Mouse (Mus musculus) embryonic facial prominence, embryonic 15.5 days (tissue): ENCODE results near the gene Sh3bp5. TPM values are rescaled to one million over a fixed set of nuclear protein-coding genes. Genes with fewer than 3 reads are reported as not detected.

Source experiments
- ATAC-seq: fragments of 200-750 bp; cut with Nextera tagmentation; 2 replicates; pipeline ENCODE4 v1.8.0; 2017; ENCODE audit warnings: low read depth, moderate TSS enrichment; ENCODE audit not compliant: insufficient number of reproducible peaks, low FRiP score, low TSS enrichment
- H3K27ac ChIP-seq: fragments of 300-500 bp; sonication (generic); replicated peaks from 2 replicates; pipeline ENCODE4 v1.5.1; 2015; ENCODE audit warnings: mild to moderate bottlenecking, inconsistent platforms
- H3K27me3 ChIP-seq: fragments of 300-500 bp; sonication (generic); 2 replicates; pipeline ENCODE4 v1.6.1; 2015; ENCODE audit warnings: inconsistent platforms
- H3K36me3 ChIP-seq: fragments of 300-500 bp; sonication (generic); 2 replicates; pipeline ENCODE4 v1.6.1; 2015; ENCODE audit warnings: mild to moderate bottlenecking, inconsistent platforms
- H3K4me1 ChIP-seq: fragments of 300-500 bp; sonication (generic); 2 replicates; pipeline ENCODE4 v1.6.1; 2015; ENCODE audit warnings: inconsistent platforms
- H3K4me2 ChIP-seq: fragments of 300-500 bp; sonication (generic); replicated peaks from 2 replicates; pipeline ENCODE4 v1.6.1; 2015; ENCODE audit warnings: mild to moderate bottlenecking, inconsistent platforms
- H3K4me3 ChIP-seq: fragments of 300-500 bp; sonication (generic); replicated peaks from 2 replicates; pipeline ENCODE4 v1.5.1; 2015; ENCODE audit warnings: mild to moderate bottlenecking, inconsistent platforms
- H3K9ac ChIP-seq: fragments of 300-500 bp; sonication (generic); 2 replicates; pipeline ENCODE4 v1.6.1; 2015; ENCODE audit warnings: inconsistent platforms
- H3K9me3 ChIP-seq: fragments of 300-500 bp; sonication (generic); replicated peaks from 2 replicates; pipeline ENCODE4 v1.6.1; 2016; ENCODE audit warnings: inconsistent platforms
- WGBS: fragments of 180-500 bp; shearing (Covaris S2); methylation state at CpG from one replicate; pipeline ENCODE4 v1.1.7; 2015; 5-methylcytosine and 5-hydroxymethylcytosine counted together
- polyA plus RNA-seq: library from polyadenylated mRNA; unstranded; fragments of >200 nt; fragmentation: Nextera tagmentation; extraction: Ambion mirVana; gene quantifications from 2 replicates; pipeline ENCODE4 v1.2.1, GENCODE M21; 2015

The Sh3bp5 gene
- polyA plus RNA-seq, 1 experiment from 2014 or later = 29.1 TPM

- Histone ChIP-seq H3K4me1 (no peaks in the 10 kb centered on the region), H3K27ac (no peak overlapping the region), H3K36me3 (peaks cover 87% of the 10 kb centered on the region)
These were observed 61.5 kb downstream of the Sh3bp5 start for GRCm38 (mm10) chr14:31374390-31374789.

GRCm38 (mm10) chr14:31369377-31369776 is 66.5 kb downstream of the Sh3bp5 start:
- no peak overlapping the region for H3K9ac ChIP-seq
- peaks cover 73% of the 10 kb centered on the region for H3K36me3 ChIP-seq

More at GRCm38 (mm10) chr14:31374390-31374789, 61.5 kb downstream of the Sh3bp5 start:
- no peak overlapping the region for H3K9ac ChIP-seq
- H3K4me2 ChIP-seq = no peak overlapping the region
- no peaks in the 10 kb centered on the region for H3K9me3 ChIP-seq
- WGBS = 84% methylated on average over 6 of the region's 6 CpGs
- ATAC-seq = no peak
- no peaks in the 10 kb centered on the region for H3K27me3 ChIP-seq
- no peak overlapping the region for H3K4me3 ChIP-seq

GRCm38 (mm10) chr14:31367951-31368350 is 67.9 kb downstream of the Sh3bp5 start:
- no peak overlapping the region for H3K4me3 ChIP-seq
- 87% methylated on average over 7 of the region's 7 CpGs for WGBS
- no peak overlapping the region for H3K4me2 ChIP-seq
- H3K9me3 ChIP-seq = no peaks in the 10 kb centered on the region
- peaks cover 72% of the 10 kb centered on the region for H3K36me3 ChIP-seq
- no peak overlapping the region for H3K9ac ChIP-seq
- ATAC-seq = no peak
- H3K27ac ChIP-seq = no peak overlapping the region
- H3K4me1 ChIP-seq = no peaks in the 10 kb centered on the region
- no peaks in the 10 kb centered on the region for H3K27me3 ChIP-seq

More at GRCm38 (mm10) chr14:31369377-31369776, 66.5 kb downstream of the Sh3bp5 start:
- no peak overlapping the region for H3K4me3 ChIP-seq
- 71% methylated on average over 3 of the region's 3 CpGs for WGBS
- ATAC-seq = no peak
- H3K4me2 ChIP-seq = no peak overlapping the region
- no peak overlapping the region for H3K27ac ChIP-seq
- no peaks in the 10 kb centered on the region for H3K4me1 ChIP-seq
- H3K27me3 ChIP-seq = no peaks in the 10 kb centered on the region
- H3K9me3 ChIP-seq = no peaks in the 10 kb centered on the region

- Histone ChIP-seq H3K36me3 (peaks cover 74% of the 10 kb centered on the region), H3K27me3 (no peaks in the 10 kb centered on the region), H3K27ac (no peak overlapping the region), H3K9me3 (no peaks in the 10 kb centered on the region), H3K9ac (no peak overlapping the region), H3K4me3 (no peak overlapping the region), H3K4me2 (no peak overlapping the region), H3K4me1 (no peaks in the 10 kb centered on the region)
- ATAC-seq = no peak
These were observed 70.5 kb downstream of the Sh3bp5 start for GRCm38 (mm10) chr14:31365350-31365749.

GRCm38 (mm10) chr14:31364589-31364988 is 71.3 kb downstream of the Sh3bp5 start:
- Histone ChIP-seq H3K9me3 (no peaks in the 10 kb centered on the region), H3K27ac (no peak overlapping the region), H3K4me2 (no peak overlapping the region), H3K9ac (no peak overlapping the region), H3K4me3 (no peak overlapping the region), H3K27me3 (no peaks in the 10 kb centered on the region), H3K4me1 (no peaks in the 10 kb centered on the region), H3K36me3 (peaks cover 72% of the 10 kb centered on the region)
- WGBS = 91% methylated on average over 4 of the region's 4 CpGs
- no peak for ATAC-seq

- ATAC-seq = no peak
- H3K4me1 ChIP-seq = no peaks in the 10 kb centered on the region
- H3K36me3 ChIP-seq = peaks cover 69% of the 10 kb centered on the region
- no peak overlapping the region for H3K4me2 ChIP-seq
- no peak overlapping the region for H3K9ac ChIP-seq
- no peaks in the 10 kb centered on the region for H3K9me3 ChIP-seq
- H3K27me3 ChIP-seq = no peaks in the 10 kb centered on the region
- 88% methylated on average over 2 of the region's 2 CpGs for WGBS
- no peak overlapping the region for H3K27ac ChIP-seq
- H3K4me3 ChIP-seq = no peak overlapping the region
These were observed 73.6 kb downstream of the Sh3bp5 start for GRCm38 (mm10) chr14:31362236-31362635.

GRCm38 (mm10) chr14:31345367-31345766 is 90.5 kb downstream of the Sh3bp5 start:
- H3K9ac ChIP-seq = no peak overlapping the region
- no peak for ATAC-seq
- WGBS = 98% methylated on average over 1 of the region's 1 CpGs
- no peak overlapping the region for H3K4me3 ChIP-seq
- no peaks in the 10 kb centered on the region for H3K4me1 ChIP-seq
- no peaks in the 10 kb centered on the region for H3K27me3 ChIP-seq
- no peaks in the 10 kb centered on the region for H3K9me3 ChIP-seq
- H3K27ac ChIP-seq = no peak overlapping the region
- H3K36me3 ChIP-seq = peaks cover 37% of the 10 kb centered on the region
- no peak overlapping the region for H3K4me2 ChIP-seq

GRCm38 (mm10) chr14:31343241-31343640 is 92.6 kb downstream of the Sh3bp5 start:
- 67% methylated on average over 8 of the region's 8 CpGs for WGBS
- Histone ChIP-seq H3K36me3 (peaks cover 30% of the 10 kb centered on the region), H3K4me2 (no peak overlapping the region)

GRCm38 (mm10) chr14:31337947-31338346 is 97.9 kb downstream of the Sh3bp5 start:
- H3K27ac ChIP-seq = no peak overlapping the region
- H3K36me3 ChIP-seq = peaks cover 5% of the 10 kb centered on the region; the same call in 1 of the 2 replicates
- H3K27me3 ChIP-seq = no peaks in the 10 kb centered on the region
- no peaks in the 10 kb centered on the region for H3K9me3 ChIP-seq
- ATAC-seq = no peak
- peak overlapping the region; percentile 61 for H3K4me2 ChIP-seq
- H3K9ac ChIP-seq = no peak overlapping the region
- H3K4me1 ChIP-seq = peaks cover 4% of the 10 kb centered on the region
- H3K4me3 ChIP-seq = peak overlapping the region; percentile 98; the same call in 1 of the 2 replicates

More at GRCm38 (mm10) chr14:31343241-31343640, 92.6 kb downstream of the Sh3bp5 start:
- Histone ChIP-seq H3K4me3 (no peak overlapping the region), H3K27me3 (no peaks in the 10 kb centered on the region), H3K9me3 (no peaks in the 10 kb centered on the region), H3K9ac (no peak overlapping the region), H3K27ac (no peak overlapping the region), H3K4me1 (no peaks in the 10 kb centered on the region)
- ATAC-seq = no peak

- WGBS = 34% methylated on average over 7 of the region's 7 CpGs
- H3K36me3 ChIP-seq = peaks cover 5% of the 10 kb centered on the region; the same call in 1 of the 2 replicates
- peaks cover 4% of the 10 kb centered on the region for H3K4me1 ChIP-seq
- H3K27ac ChIP-seq = no peak overlapping the region
- ATAC-seq = no peak
- peak overlapping the region; percentile 97 for H3K9ac ChIP-seq
- no peaks in the 10 kb centered on the region for H3K27me3 ChIP-seq
- no peaks in the 10 kb centered on the region for H3K9me3 ChIP-seq
- H3K4me2 ChIP-seq = peak overlapping the region; percentile 61
- peak overlapping the region; percentile 98 for H3K4me3 ChIP-seq
These were observed 98.5 kb downstream of the Sh3bp5 start for GRCm38 (mm10) chr14:31337406-31337805.

- WGBS = under 1% methylated on average over 78 of the region's 78 CpGs
These were observed 99.3 kb downstream of the Sh3bp5 start, which contains the start of gene Capn7 for GRCm38 (mm10) chr14:31336369-31337155. Gene Capn7, plus strand, starts transcription at chr14:31336638.

More at GRCm38 (mm10) chr14:31336369-31337155, 99.3 kb downstream of the Sh3bp5 start, which contains the start of gene Capn7:
- Histone ChIP-seq H3K4me2 (peak within 1 kb of the TSS; percentile 61), H3K9ac (peak within 1 kb of the TSS; percentile 97), H3K9me3 (no peaks in the 10 kb centered on the region), H3K4me1 (peaks cover 4% of the 10 kb centered on the region), H3K27me3 (no peaks in the 10 kb centered on the region), H3K4me3 (peak within 1 kb of the TSS; percentile 98), H3K36me3 (peaks cover 5% of the 10 kb centered on the region; the same call in 1 of the 2 replicates), H3K27ac (peak within 1 kb of the TSS; percentile 96)
- peak; percentile 97 for ATAC-seq
